Comparison of ENCODE assay signal across 25 mouse cellular contexts in the genomic region with DNA sequence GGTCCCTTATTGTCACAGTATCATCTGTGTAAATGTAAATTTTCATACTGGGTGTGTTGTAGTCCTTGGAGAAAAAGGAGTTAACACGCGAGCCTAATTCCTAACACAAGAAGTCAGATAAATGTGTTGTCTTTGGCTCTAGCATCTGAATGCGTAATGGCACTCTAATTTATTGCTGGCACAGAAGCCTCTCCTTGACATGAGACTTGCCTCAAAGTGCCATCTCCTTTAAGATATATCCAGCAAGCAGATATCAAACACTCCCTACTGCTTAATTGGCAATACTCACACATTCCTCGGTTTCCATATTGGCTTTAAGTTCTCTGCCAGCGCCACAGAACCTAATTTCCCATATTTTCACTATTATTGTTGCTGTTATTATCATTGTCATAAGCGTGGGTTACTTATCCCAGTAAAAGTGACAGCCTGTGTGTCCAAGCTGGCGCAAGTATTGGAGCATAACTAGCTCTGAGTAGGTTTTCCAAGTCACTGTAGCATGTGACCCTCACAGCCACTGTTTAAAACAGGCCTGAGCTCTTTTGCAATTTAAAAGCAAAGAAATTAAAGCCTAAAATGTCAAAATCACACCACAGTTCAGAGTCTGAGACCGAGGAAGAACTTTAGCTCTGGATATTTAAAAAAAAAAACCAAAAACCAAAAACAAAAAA.
DNase-seq lines count a peak whose midpoint lies in the region; ATAC-seq and TF ChIP-seq lines count a peak whose summit lies in the region.
"Had no signal": no experiment of that assay in that cellular context is flagged by ENCODE, and none has a peak within 500 bp of the region (broad histone marks: within the 10 kb centered on the region; RNA-seq: fewer than 3 reads in every experiment).

No protein-coding gene starts in this region.

- 71% methylated on average over 8 of the region's 8 CpGs for WGBS in kidney, adult 2 months
- WGBS in kidney, embryonic 14.5 days: 74% methylated on average over 8 of the region's 8 CpGs

- DNase-seq in gastrocnemius, adult 2 months: no peak
- DNase-seq in gastrocnemius, adult 8-10 months (ENCODE audit: low spot score in 2 of 2): no peak
- peak; percentile 6 for DNase-seq in kidney, adult 2 months
- peak; percentile 52 for DNase-seq in adipocyte (ENCODE audit: low spot score)
- DNase-seq in layer of hippocampus, adult 2 months (ENCODE audit: low spot score in 2 of 2): no peak
- DNase-seq in layer of hippocampus, postnatal 36 days: no peak
- DNase-seq: adrenal gland, postnatal 14 days; cerebellum, adult 2 months; cerebellum, postnatal 14 days; kidney, adult 18-20 months; layer of hippocampus, adult 9-11 months; right cerebral cortex, adult 18-20 months; spleen, adult 18-20 months; thymus, postnatal 14 days had no signal

- no peak overlapping the region for H3K4me3 ChIP-seq in gastrocnemius, adult 2 months
- H3K4me3 ChIP-seq in kidney, adult 2 months (ENCODE audit: insufficient read depth, low read depth, low read length): no peak overlapping the region
- H3K4me3 ChIP-seq in kidney, embryonic 14.5 days (ENCODE audit: low read length): no peak overlapping the region
- no peak overlapping the region for H3K4me3 ChIP-seq in embryonic fibroblast, embryonic 13.5 days (ENCODE audit: insufficient read depth, low read length)
- H3K4me3 ChIP-seq in layer of hippocampus, adult 2 months: no peak overlapping the region
- H3K4me3 ChIP-seq: heart, embryonic 12.5 days; left cerebral cortex, adult 2 months; limb, embryonic 12.5 days; lung, embryonic 15.5 days; neural tube, embryonic 12.5 days had no signal

- no peaks in the 10 kb centered on the region for H3K36me3 ChIP-seq in kidney, adult 2 months (ENCODE audit: control insufficient read depth, insufficient read depth, low read length)
- no peaks in the 10 kb centered on the region for H3K36me3 ChIP-seq in kidney, embryonic 14.5 days (ENCODE audit: control insufficient read depth, insufficient read depth, low read length)
- H3K36me3 ChIP-seq: heart, embryonic 12.5 days; limb, embryonic 12.5 days; lung, embryonic 15.5 days; neural tube, embryonic 12.5 days had no signal

- intact Hi-C loops in gastrocnemius, adult 2 months (cut with DNase I): no loop called here

- ATAC-seq in kidney, embryonic 14.5 days (ENCODE audit: low FRiP score, low TSS enrichment): no peak
- ATAC-seq: hindbrain, embryonic 16.5 days; midbrain, embryonic 16.5 days had no signal

- H3K4me2 ChIP-seq in kidney, embryonic 14.5 days (replicated peaks; ENCODE audit: low read depth, low read length): no peak overlapping the region
- H3K4me2 ChIP-seq: heart, embryonic 12.5 days; limb, embryonic 12.5 days; lung, embryonic 15.5 days; midbrain, embryonic 11.5 days; neural tube, embryonic 12.5 days had no signal

- no peaks in the 10 kb centered on the region for H3K4me1 ChIP-seq in kidney, adult 2 months (ENCODE audit: control insufficient read depth, insufficient read depth, low read length)
- H3K4me1 ChIP-seq in kidney, embryonic 14.5 days (ENCODE audit: control insufficient read depth, insufficient read depth, low read length): 0 out of 2 replicates have a peak, but pooled peaks cover 2% of the 10 kb centered on the region
- peaks cover 22% of the 10 kb centered on the region for H3K4me1 ChIP-seq in embryonic fibroblast, embryonic 13.5 days (ENCODE audit: control insufficient read depth, insufficient read depth, low read length)
- H3K4me1 ChIP-seq: heart, embryonic 12.5 days; neural tube, embryonic 12.5 days had no signal

- H3K9ac ChIP-seq in kidney, embryonic 14.5 days (ENCODE audit: low read depth, low read length): no peak overlapping the region
- H3K9ac ChIP-seq: heart, embryonic 12.5 days; limb, embryonic 12.5 days; lung, embryonic 15.5 days; neural tube, embryonic 12.5 days had no signal

- 0 out of 2 replicates have a peak overlapping the region, but pooled peaks have one; percentile 38 for H3K27ac ChIP-seq in gastrocnemius, adult 2 months
- H3K27ac ChIP-seq in kidney, adult 2 months (ENCODE audit: insufficient read depth, low read depth, low read length): no peak overlapping the region
- no peak overlapping the region for H3K27ac ChIP-seq in kidney, embryonic 14.5 days (ENCODE audit: low read depth, low read length)
- H3K27ac ChIP-seq in embryonic fibroblast, embryonic 13.5 days (ENCODE audit: insufficient read depth, low read length): peak overlapping the region; percentile 97
- no peak overlapping the region for H3K27ac ChIP-seq in layer of hippocampus, adult 2 months
- H3K27ac ChIP-seq: left cerebral cortex, adult 2 months; limb, embryonic 12.5 days; lung, embryonic 15.5 days; neural tube, embryonic 12.5 days had no signal

- no peaks in the 10 kb centered on the region for H3K27me3 ChIP-seq in kidney, adult 2 months (replicated peaks; ENCODE audit: control insufficient read depth, insufficient read depth, low read length)
- no peaks in the 10 kb centered on the region for H3K27me3 ChIP-seq in kidney, embryonic 14.5 days (ENCODE audit: control insufficient read depth, insufficient read depth, low read length)
- H3K27me3 ChIP-seq: CH12.LX; limb, embryonic 12.5 days; lung, embryonic 15.5 days; neural tube, embryonic 12.5 days had no signal

- no peak for TF ChIP-seq CTCF in gastrocnemius, adult 2 months (IDR thresholded peaks at IDR 0.05)
- no peak for TF ChIP-seq CTCF in kidney, adult 2 months (conservative IDR thresholded peaks at IDR 0.05; ENCODE audit: insufficient read depth, insufficient read length, low read depth, low read length)
- TF ChIP-seq CTCF in embryonic fibroblast, embryonic 13.5 days (IDR thresholded peaks at IDR 0.05; ENCODE audit: borderline replicate concordance, insufficient read depth, low read length): no peak
- no peak for TF ChIP-seq CTCF in layer of hippocampus, adult 2 months (conservative IDR thresholded peaks at IDR 0.05)

- no peak for TF ChIP-seq POLR2A in kidney, adult 2 months (IDR thresholded peaks at IDR 0.05; ENCODE audit: low read depth, low read length)
- no peak for TF ChIP-seq POLR2A in embryonic fibroblast, embryonic 13.5 days (IDR thresholded peaks at IDR 0.05; ENCODE audit: low read depth, low read length)

- H3K9me3 ChIP-seq in kidney, embryonic 14.5 days (ENCODE audit: control insufficient read depth, low read length): no peaks in the 10 kb centered on the region
- H3K9me3 ChIP-seq: heart, embryonic 12.5 days; limb, embryonic 12.5 days; lung, embryonic 15.5 days; neural tube, embryonic 12.5 days had no signal

Comparison
In these comparisons a context has a peak if more than half of its experiments do, and no peak if none do; other contexts are left out.
1. DNase-seq: peak in kidney, adult 2 months (single experiment) and adipocyte (single experiment); none in gastrocnemius, adult 2 months (single experiment), gastrocnemius, adult 8-10 months (0 of 2), layer of hippocampus, adult 2 months (0 of 2) and layer of hippocampus, postnatal 36 days (0 of 2).
2. H3K27ac ChIP-seq: peak in gastrocnemius, adult 2 months (single experiment) and embryonic fibroblast, embryonic 13.5 days (single experiment); none in kidney, adult 2 months (single experiment), kidney, embryonic 14.5 days (single experiment) and layer of hippocampus, adult 2 months (single experiment).